Mouse (Mus musculus): Measurements from ENCODE around the gene Rab5c. TPM values are rescaled to one million over a fixed set of nuclear protein-coding genes. Genes with fewer than 3 reads are reported as not detected.
A peak's percentile ranks its signal among the peaks of the same experiment; 100 is the strongest.

The Rab5c gene
- polyA plus RNA-seq, 1 experiment from 2014 or later, result 35.1 TPM

DNA sequence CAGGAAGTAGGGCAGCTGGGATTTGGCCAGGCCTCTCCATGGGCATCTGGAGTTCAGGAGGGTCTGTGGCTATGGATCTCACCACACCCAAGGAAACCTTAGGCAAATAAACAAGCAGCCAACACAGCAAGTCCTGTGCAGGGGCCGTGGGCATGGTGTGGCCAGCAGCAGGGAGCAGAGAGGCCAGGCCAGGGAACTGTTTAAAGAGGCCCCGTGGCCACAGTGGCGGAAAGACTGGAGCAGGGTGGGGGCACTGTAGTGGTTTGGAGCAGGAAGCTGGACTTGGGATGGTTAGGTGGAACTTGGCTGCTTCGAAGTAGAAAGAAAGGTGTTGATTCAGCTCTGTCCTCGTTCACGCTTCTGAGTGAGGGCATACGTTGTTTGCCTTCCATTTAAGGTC lies 50.8 kb downstream of the Rab5c start:
- no peak for ATAC-seq (ENCODE audit: low read depth)
- H3K9ac ChIP-seq, result no peak overlapping the region
- no peak overlapping the region for H3K4me2 ChIP-seq
- H3K9me3 ChIP-seq, result no peaks in the 10 kb centered on the region
- no peaks in the 10 kb centered on the region for H3K36me3 ChIP-seq
- no peak overlapping the region for H3K4me3 ChIP-seq
- H3K27ac ChIP-seq (replicated peaks), result no peak overlapping the region
- peaks cover 21% of the 10 kb centered on the region for H3K27me3 ChIP-seq
- WGBS, result 82% methylated on average over 7 of the region's 7 CpGs
- peaks cover 7% of the 10 kb centered on the region for H3K4me1 ChIP-seq (replicated peaks)

DNA sequence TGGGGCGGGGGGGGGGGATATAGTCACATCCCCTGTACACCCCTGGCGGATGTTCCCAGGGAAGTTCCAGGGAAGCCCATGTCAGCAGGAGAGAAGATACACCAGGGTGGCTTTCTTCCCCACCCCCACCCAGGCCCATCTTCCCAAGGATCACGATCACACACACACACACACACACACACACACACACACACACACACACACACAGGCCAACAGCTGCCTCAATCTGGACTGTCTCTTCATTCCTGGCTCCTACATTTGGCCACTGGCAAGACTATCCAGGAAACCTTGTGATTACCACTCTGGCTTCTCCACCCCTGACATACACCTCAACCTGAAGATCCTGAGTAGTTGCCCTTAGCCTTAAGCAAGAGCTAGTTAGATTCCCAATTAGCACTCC lies 52.6 kb downstream of the Rab5c start:
- Histone ChIP-seq H3K9me3 (no peaks in the 10 kb centered on the region), H3K36me3 (no peaks in the 10 kb centered on the region), H3K9ac (no peak overlapping the region), H3K4me2 (no peak overlapping the region), H3K4me3 (no peak overlapping the region), H3K4me1 (replicated peaks) (no peaks in the 10 kb centered on the region), H3K27me3 (peaks cover 3% of the 10 kb centered on the region), H3K27ac (replicated peaks) (no peak overlapping the region)
- WGBS, result 91% methylated on average over 2 of the region's 3 CpGs
- ATAC-seq (ENCODE audit: low read depth), result no peak

DNA sequence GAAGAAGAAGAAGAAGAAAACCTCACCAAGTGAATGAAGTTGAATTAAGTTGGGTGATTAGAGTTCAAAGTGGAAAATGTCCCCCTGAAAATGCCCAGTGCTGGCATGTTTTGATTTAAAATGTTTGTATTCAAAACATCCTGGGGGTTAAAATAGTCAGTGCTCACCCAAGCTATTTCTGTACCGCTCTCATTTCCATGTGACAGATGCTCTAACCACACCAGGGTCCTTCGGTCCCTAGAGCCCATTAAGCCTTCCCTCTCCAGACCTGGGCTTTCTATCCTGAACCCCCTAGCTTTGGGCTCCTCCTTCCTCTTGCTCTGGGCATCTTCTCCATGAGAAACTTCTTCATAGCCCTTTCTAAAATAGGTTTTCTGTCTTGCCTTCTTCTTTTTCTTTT lies 53.9 kb downstream of the Rab5c start:
- no peaks in the 10 kb centered on the region for H3K36me3 ChIP-seq
- no peak for ATAC-seq (ENCODE audit: low read depth)
- no peaks in the 10 kb centered on the region for H3K27me3 ChIP-seq
- no peak overlapping the region for H3K4me3 ChIP-seq
- WGBS, result 72% methylated on average over 2 of the region's 2 CpGs
- H3K4me1 ChIP-seq (replicated peaks), result no peaks in the 10 kb centered on the region
- no peak overlapping the region for H3K27ac ChIP-seq (replicated peaks)
- H3K9me3 ChIP-seq, result no peaks in the 10 kb centered on the region
- H3K4me2 ChIP-seq, result no peak overlapping the region
- no peak overlapping the region for H3K9ac ChIP-seq

DNA sequence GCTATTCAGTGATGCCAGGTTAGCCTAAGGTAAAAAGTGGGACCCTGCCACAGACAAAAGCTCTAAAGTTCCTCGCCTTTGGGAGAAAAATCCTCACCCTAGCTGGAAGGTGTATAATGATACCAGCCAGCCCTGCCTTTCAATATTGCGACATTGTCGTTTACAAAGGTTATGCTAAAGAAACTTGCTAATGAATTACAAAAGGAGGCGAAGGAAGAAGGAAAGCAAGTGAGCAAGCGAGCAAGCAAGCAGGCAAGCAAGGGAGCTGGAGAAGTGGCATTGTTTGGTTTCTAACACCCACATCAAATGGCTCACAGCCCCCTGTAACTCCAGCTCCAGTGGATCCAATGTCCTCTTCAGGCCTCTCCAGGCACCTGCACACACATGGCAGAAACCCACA lies 55.5 kb downstream of the Rab5c start:
- H3K9me3 ChIP-seq, result no peaks in the 10 kb centered on the region
- 74% methylated on average over 5 of the region's 5 CpGs for WGBS
- H3K27me3 ChIP-seq, result no peaks in the 10 kb centered on the region
- no peaks in the 10 kb centered on the region for H3K36me3 ChIP-seq
- ATAC-seq (ENCODE audit: low read depth), result no peak
- no peak overlapping the region for H3K4me3 ChIP-seq
- H3K4me1 ChIP-seq (replicated peaks), result no peaks in the 10 kb centered on the region
- H3K9ac ChIP-seq, result no peak overlapping the region
- no peak overlapping the region for H3K27ac ChIP-seq (replicated peaks)
- H3K4me2 ChIP-seq, result no peak overlapping the region

DNA sequence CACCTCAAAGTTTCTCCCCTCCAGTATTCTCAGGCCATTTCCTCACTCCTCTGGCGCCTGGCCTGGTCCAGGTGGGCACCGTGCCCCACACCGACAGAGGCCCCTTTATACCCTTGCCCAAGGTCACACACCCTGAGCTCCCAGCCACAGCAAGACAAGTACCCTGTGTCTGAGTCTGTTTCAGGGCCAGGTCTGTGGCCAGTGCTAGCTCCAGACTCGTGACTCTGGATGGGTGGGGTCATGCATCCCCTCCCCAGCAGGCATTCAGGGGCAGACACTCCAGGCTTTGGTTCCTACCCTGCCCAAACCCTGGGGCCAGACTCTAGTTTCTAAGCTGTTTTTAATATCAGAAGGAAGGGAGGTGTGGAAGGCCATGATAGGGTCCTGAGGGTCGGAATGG lies 56.2 kb downstream of the Rab5c start:
- 80% methylated on average over 5 of the region's 5 CpGs for WGBS
- H3K4me1 ChIP-seq (replicated peaks), result no peaks in the 10 kb centered on the region
- H3K27me3 ChIP-seq, result no peaks in the 10 kb centered on the region
- no peak overlapping the region for H3K4me2 ChIP-seq
- H3K9ac ChIP-seq, result no peak overlapping the region
- H3K9me3 ChIP-seq, result no peaks in the 10 kb centered on the region
- no peak for ATAC-seq (ENCODE audit: low read depth)
- H3K27ac ChIP-seq (replicated peaks), result no peak overlapping the region
- no peak overlapping the region for H3K4me3 ChIP-seq
- H3K36me3 ChIP-seq, result no peaks in the 10 kb centered on the region

DNA sequence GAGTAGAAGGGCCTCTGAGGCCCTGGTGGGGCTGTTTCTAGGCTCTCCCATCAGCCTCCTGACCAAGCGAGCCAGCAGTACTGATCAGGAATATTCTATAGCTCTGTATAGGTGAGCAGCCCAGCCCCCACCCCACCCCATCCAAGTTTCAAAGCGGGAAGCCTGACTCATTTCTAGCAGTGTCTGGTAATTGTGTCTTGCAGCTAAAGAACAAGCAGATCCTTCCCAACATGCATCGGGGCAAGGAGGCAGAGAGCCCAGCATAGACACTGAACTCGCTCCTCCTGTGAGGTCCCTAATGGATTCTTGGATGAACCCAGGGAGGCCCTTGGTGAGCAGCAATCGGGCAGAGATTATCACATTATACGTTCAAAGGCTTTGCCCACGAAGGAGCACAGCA lies 60.2 kb downstream of the Rab5c start:
- 58% methylated on average over 7 of the region's 7 CpGs for WGBS
- H3K9ac ChIP-seq, result no peak overlapping the region
- H3K36me3 ChIP-seq, result no peaks in the 10 kb centered on the region
- no peak overlapping the region for H3K4me2 ChIP-seq
- H3K27me3 ChIP-seq, result peaks cover 17% of the 10 kb centered on the region
- H3K9me3 ChIP-seq, result no peaks in the 10 kb centered on the region
- no peak for ATAC-seq (ENCODE audit: low read depth)
- H3K4me1 ChIP-seq (replicated peaks), result peaks cover 5% of the 10 kb centered on the region; the same call in 1 of the 2 replicates
- H3K4me3 ChIP-seq, result no peak overlapping the region
- no peak overlapping the region for H3K27ac ChIP-seq (replicated peaks)

DNA sequence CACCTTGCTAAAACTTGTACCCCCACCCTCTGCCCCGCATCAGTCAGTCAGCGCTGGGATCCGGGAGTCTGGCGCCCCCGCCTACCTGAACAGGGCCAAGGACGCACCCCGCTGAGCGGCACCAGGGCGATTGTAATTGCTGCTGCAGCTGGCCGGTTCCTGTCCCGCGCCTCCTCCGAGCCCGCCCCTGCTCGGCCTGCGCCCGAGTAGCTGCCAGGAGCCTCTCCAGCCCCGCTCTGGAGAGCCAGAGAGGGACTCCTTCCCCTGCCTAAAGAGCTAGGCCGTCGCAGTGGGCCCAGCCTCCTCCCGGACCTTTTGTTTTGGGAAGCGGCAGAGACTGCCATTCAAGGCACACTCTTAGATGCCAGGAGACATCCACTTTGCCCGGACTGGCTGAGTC lies 64.8 kb downstream of the Rab5c start:
- Histone ChIP-seq H3K9me3 (no peaks in the 10 kb centered on the region), H3K9ac (peak overlapping the region; percentile 51), H3K4me1 (replicated peaks) (peaks cover 7% of the 10 kb centered on the region; the same call in 1 of the 2 replicates), H3K27me3 (peaks cover 33% of the 10 kb centered on the region), H3K36me3 (no peaks in the 10 kb centered on the region), H3K4me3 (no peak overlapping the region), H3K27ac (replicated peaks) (no peak overlapping the region), H3K4me2 (peak overlapping the region; percentile 29)
- 3% methylated on average over 23 of the region's 23 CpGs for WGBS
- 0 out of 2 replicates have a peak, but pooled peaks have one; percentile 15 for ATAC-seq (ENCODE audit: low read depth)

DNA sequence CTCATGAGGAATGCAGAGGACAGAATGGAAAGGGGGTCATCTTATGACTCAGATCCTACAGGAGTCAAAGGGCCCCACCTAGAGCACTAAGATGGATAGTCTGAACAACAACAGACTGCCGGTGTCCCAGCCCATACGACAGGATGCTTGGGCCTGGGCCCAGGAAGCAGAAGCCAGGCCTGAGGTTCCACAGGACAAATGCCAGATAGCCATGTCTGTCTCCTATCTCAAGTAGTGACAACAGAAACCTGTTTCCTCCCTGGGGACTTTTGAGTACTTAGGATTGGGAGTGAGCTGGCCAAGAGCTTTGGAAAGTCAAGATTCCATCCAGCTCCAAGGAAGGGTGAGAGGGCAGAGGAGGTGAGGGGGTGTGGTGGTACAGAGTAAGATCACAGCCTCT lies 66.1 kb downstream of the Rab5c start:
- WGBS, result 75% methylated on average over 2 of the region's 2 CpGs
- H3K27ac ChIP-seq (replicated peaks), result no peak overlapping the region
- H3K4me3 ChIP-seq, result no peak overlapping the region
- peaks cover 7% of the 10 kb centered on the region; the same call in 1 of the 2 replicates for H3K4me1 ChIP-seq (replicated peaks)
- no peak for ATAC-seq (ENCODE audit: low read depth)
- no peak overlapping the region for H3K4me2 ChIP-seq
- H3K36me3 ChIP-seq, result no peaks in the 10 kb centered on the region
- H3K27me3 ChIP-seq, result peaks cover 33% of the 10 kb centered on the region
- H3K9ac ChIP-seq, result no peak overlapping the region
- H3K9me3 ChIP-seq, result no peaks in the 10 kb centered on the region

DNA sequence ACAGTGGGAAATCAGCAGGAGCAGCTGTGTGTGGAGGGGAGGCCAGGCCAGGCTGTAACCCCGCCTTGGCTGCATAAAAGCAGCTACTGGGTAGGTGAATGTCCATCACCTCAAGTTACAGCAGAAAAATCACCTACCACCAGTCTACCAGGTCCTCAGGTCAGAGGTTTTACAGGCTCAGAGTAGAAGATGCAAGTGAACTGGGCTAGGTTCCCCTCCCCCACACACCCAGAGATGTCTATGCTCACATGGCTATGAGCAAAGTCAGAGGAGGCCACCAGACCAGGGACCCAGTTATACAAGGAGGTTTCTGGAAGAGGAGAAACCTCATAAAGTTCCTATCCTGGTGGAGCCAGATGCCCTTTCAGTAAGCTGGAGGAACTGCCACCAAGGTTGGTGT lies 67.0 kb downstream of the Rab5c start:
- no peak overlapping the region for H3K4me3 ChIP-seq

More for the DNA sequence above, 67.0 kb downstream of the Rab5c start:
- no peaks in the 10 kb centered on the region for H3K9me3 ChIP-seq
- 73% methylated on average over 1 of the region's 1 CpGs for WGBS
- peaks cover 7% of the 10 kb centered on the region; the same call in 1 of the 2 replicates for H3K4me1 ChIP-seq (replicated peaks)
- H3K36me3 ChIP-seq, result no peaks in the 10 kb centered on the region
- no peak overlapping the region for H3K27ac ChIP-seq (replicated peaks)
- peaks cover 33% of the 10 kb centered on the region for H3K27me3 ChIP-seq
- H3K4me2 ChIP-seq, result no peak overlapping the region
- no peak for ATAC-seq (ENCODE audit: low read depth)
- H3K9ac ChIP-seq, result no peak overlapping the region

Other genes starting within 250 kb of the Rab5c start
- 267 and 279 TPM in 2 replicates for gene Acly, start 210.2 kb downstream of the Rab5c start, polyA plus RNA-seq (2015; fragmentation: Nextera tagmentation; extraction: Ambion mirVana)
- gene Ttc25, start 192.6 kb downstream of the Rab5c start, polyA plus RNA-seq (2015; fragmentation: Nextera tagmentation; extraction: Ambion mirVana), result 2.4 and 2.7 TPM in 2 replicates
- 46.0 and 53.2 TPM in 2 replicates for gene Cnp, start 163.3 kb downstream of the Rab5c start, polyA plus RNA-seq (2015; fragmentation: Nextera tagmentation; extraction: Ambion mirVana)
- gene Nkiras2, start 119.0 kb downstream of the Rab5c start, polyA plus RNA-seq (2015; fragmentation: Nextera tagmentation; extraction: Ambion mirVana), result 109 and 112 TPM in 2 replicates
- gene Dnajc7, start 118.0 kb downstream of the Rab5c start, polyA plus RNA-seq (2015; fragmentation: Nextera tagmentation; extraction: Ambion mirVana), result 304 and 317 TPM in 2 replicates
- gene Zfp385c, start 45.8 kb downstream of the Rab5c start, polyA plus RNA-seq (2015; fragmentation: Nextera tagmentation; extraction: Ambion mirVana), result 0.10 and 0.21 TPM in 2 replicates
- gene Dhx58, start 33.9 kb downstream of the Rab5c start, polyA plus RNA-seq (2015; fragmentation: Nextera tagmentation; extraction: Ambion mirVana), result 2.1 and 4.1 TPM in 2 replicates
- gene Kat2a, start 25.8 kb downstream of the Rab5c start, polyA plus RNA-seq (2015; fragmentation: Nextera tagmentation; extraction: Ambion mirVana), result 54.7 TPM in 2 replicates
- gene Hspb9, start 24.4 kb downstream of the Rab5c start, polyA plus RNA-seq (2015; fragmentation: Nextera tagmentation; extraction: Ambion mirVana), result 0.43 TPM in 1 of 2 replicates, not detected in the other
- 4.8 and 5.3 TPM in 2 replicates for gene Kcnh4, start 21.7 kb upstream of the Rab5c start, polyA plus RNA-seq (2015; fragmentation: Nextera tagmentation; extraction: Ambion mirVana)
- 0.56 TPM in 1 of 2 replicates, not detected in the other for gene Hcrt, start 24.7 kb upstream of the Rab5c start, polyA plus RNA-seq (2015; fragmentation: Nextera tagmentation; extraction: Ambion mirVana)
- gene Ghdc, start 32.7 kb upstream of the Rab5c start, polyA plus RNA-seq (2015; fragmentation: Nextera tagmentation; extraction: Ambion mirVana), result 4.7 and 5.0 TPM in 2 replicates
- gene Stat5b, start 112.5 kb upstream of the Rab5c start, polyA plus RNA-seq (2015; fragmentation: Nextera tagmentation; extraction: Ambion mirVana), result 17.2 TPM in 2 replicates
- gene Stat5a, start 121.1 kb upstream of the Rab5c start, polyA plus RNA-seq (2015; fragmentation: Nextera tagmentation; extraction: Ambion mirVana), result 1.6 and 1.9 TPM in 2 replicates
- 72.3 and 82.3 TPM in 2 replicates for gene Stat3, start 201.3 kb upstream of the Rab5c start, polyA plus RNA-seq (2015; fragmentation: Nextera tagmentation; extraction: Ambion mirVana)
- 46.7 and 49.3 TPM in 2 replicates for gene Cavin1, start 232.7 kb upstream of the Rab5c start, polyA plus RNA-seq (2015; fragmentation: Nextera tagmentation; extraction: Ambion mirVana)

All from neural tube, embryonic 13.5 days (tissue).